Mouse (Mus musculus) retina, embryonic 14.5 days (tissue): Measurements from ENCODE around the gene Shroom1.
"Not testable (repeated sequence)": the region's sequence is repeated elsewhere in the genome, so short reads cannot be mapped to it uniquely, and the experiment has no call there.

ENCODE experiments used
- DNase-seq: peaks from one replicate; pipeline ENCODE4 v3.0.0-alpha.2; 2015; ENCODE audit warnings: low spot score

Gene Shroom1

DNA sequence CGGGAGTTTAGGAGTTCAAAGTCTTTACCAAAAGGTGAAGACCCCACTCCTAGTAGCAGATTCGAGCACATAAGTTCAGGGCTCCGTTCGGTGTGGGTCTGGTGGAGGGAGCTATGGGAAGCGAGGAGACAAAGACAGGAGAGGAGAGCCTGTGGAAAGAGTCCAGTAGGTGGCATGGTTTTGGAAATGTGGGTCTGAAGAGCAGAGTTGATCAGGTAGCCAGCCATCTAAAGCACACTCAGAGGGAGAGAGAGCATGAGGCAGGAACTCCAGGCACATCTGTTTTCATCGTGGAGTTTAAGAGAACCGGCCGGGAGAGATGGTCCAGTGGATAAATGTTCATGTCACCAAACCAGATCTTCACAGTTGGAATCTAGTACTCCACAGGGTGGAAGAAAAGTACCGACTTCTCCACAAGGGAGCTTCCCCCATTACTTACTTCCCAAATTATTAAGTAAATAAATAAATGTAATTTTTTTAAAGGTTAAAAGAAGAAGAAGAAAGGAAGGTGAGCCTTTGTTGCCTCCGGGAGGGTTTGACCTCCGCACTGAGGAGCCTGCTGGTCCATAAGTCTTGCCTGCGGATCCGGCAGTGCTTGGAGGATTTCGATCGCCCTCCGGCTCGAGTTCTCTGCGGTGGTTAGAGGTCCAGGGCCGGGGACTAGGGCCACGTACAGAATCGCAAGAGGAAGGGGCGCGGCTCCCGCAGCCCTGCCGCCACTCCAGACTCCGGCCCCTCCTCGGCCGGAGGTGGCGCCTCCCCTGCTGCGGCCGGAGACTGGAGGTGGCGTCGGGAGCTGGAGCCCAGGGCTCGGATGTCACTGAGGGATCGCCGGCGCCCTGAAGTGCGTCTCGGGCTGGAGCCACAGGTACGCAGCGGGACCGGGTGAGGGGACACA is at the start of gene Shroom1, which contains the start of gene Gm10447:
TSS of gene Shroom1 (plus strand) at position 732 of the 898 bp plus-strand sequence.
TSS of gene Gm10447 (minus strand) at position 637 of the 898 bp plus-strand sequence.
- peak; percentile 67 for DNase-seq

DNA sequence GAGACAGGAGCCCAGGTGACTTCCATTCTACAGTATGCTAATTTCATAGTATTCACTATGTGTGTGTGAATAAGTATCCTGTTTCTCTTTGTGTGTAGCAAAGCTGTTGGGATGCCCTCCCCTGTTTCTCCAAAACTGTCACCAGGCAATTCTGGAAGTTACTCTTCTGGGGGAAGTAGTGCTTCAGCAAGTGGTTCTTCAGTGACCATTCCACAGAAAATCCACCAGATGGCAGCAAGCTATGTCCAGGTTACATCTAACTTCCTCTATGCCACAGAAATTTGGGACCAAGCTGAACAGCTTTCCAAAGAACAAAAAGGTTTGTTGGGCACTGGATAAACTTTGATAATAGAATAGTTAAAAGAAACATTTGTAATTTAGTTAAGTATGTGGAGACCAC is 45.3 kb upstream of the Shroom1 start:
- DNase-seq = peak; percentile 67

DNA sequence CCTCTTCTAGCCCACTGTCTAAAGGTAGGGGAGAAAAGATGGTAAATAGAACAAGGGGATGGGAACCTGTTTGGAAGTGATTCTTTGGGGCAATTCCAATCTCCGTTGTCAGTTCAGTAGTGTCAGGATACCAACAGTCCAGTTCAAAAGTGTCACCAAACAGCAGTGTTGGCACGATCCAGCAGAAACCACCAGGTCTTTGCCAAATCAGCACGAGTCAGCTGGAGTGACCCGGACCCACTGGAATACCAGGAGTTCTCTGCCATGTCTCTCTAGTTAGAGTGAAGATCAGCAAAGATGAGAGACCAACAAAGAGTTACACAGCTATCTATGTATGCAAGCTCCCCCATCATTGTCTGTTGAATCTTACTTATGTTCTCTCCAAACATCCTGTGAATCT is 43.1 kb upstream of the Shroom1 start:
- no peak for DNase-seq

DNA sequence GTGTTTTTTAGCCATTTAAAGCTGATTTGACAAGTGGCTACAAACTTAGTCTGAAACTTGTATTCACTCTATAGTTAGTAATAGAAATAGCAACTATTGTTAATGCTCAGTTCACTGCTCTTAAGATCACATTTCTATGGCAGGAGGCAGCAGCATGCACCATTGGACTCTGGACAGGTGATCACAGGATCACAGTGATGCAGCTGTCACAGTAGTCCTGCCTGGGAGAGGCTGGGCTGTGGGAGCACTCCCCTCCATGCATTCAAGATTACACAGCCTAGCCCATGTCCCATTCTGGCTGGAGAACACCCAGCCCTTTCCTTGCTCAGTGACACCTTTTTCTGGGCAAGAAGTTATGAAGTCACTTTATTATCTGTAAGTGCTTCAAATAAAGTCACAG is 39.0 kb upstream of the Shroom1 start:
- DNase-seq = no peak

DNA sequence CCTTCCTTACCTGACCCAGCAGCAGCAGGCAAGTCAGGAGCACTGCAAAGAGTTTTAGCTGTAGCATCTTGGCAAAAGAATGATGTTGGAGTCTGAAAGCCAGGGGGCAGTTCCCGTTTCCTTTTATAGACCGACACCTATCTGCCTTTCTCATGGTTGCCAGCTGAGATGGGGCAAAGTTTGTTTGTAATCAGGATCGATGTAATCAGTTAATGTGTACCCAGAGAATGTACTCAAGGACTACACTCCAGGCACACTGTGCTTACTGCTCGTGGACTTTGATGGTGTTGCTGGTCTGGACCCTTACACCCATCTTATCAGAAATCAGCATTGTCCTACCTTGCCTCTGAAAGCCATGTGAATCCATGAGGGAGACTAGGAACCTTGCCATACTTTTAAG is 34.0 kb upstream of the Shroom1 start, which contains the start of gene Leap2:
TSS of gene Leap2 (minus strand) at position 135 of the 400 bp plus-strand sequence.
- no peak for DNase-seq

DNA sequence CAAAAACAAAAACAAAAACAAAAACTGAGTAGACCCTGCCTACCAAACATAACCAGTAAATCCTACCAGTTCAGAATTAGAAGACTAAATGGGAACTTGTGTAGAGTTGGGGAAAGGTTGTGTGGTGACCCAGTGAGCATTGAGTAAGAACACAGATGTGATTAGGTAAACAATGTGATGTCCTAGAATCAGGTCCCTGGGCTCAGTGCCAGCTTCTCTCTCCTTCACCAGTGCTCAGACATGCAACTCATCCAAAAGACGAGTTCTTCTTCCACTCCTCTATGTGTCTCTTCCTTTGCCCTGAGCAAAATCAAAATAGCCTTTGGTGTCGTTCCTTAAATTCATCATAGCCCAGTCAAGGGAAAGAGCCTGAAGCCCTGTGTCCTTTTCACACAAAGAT is 32.2 kb upstream of the Shroom1 start:
- DNase-seq = no peak

DNA sequence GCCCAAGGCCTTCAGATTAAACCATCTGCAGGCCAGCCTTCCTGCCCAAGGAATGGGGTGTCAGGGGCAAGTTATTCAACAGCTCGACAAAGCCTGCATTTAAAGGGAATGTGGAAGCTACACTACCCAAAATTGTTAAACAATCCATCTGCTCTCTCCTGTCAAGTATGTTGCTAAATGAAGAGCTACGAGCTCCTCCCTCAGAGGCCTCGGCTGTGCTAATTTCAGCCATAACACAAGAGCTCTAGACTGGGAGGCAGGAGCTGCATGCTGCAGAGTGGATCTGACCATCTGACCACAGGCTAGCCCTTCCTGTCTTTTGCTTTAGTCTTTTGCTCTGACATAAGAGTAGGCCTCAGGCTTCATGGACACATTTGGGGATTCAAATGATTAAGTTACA is 31.8 kb upstream of the Shroom1 start:
- no peak for DNase-seq

DNA sequence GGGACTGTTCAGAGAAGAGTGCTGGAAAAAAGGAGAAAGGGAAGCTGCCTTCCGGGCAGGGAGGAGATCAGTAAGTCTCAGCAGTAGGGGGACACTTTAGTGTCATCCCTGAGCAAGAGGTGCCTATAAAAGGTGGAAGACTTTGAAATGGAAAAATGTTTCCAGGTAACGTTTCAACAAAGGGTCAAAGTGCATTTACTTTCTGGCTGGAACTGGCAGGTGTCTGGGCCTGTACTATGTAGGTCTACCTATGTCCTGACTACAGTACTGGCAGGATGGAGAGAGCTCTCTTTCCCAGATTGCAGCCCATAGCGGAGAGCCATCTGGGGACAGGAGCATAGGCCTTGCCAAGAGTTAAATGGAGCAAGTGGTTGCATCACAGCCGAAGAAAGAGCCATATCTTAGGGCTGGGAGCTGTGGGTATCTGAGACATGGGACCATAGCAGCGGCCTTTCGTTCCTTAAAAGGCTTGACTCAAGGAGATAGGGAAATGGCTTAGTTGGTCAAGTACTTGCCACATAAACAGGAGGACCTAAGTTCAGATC is 31.2 kb upstream of the Shroom1 start:
- DNase-seq = no peak

DNA sequence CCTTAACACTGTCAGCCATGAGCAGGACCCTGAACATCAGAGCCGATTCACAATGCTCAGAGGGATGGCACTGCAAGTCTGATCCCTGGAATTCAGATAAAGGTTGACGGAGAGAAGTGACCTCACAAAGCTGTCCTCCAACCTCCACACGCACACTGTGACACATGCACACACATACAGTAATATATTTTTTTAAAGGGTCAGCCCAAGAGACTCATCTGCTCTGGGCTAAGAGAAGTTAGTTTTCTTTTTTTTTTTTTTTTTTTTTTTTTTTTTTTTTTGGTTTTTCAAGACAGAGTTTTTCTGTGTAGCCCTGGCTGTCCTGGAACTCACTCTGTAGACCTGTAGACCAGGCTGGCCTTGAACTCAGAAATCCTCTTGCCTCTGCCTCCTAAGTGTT is 30.1 kb upstream of the Shroom1 start:
- DNase-seq = not testable (repeated sequence)

DNA sequence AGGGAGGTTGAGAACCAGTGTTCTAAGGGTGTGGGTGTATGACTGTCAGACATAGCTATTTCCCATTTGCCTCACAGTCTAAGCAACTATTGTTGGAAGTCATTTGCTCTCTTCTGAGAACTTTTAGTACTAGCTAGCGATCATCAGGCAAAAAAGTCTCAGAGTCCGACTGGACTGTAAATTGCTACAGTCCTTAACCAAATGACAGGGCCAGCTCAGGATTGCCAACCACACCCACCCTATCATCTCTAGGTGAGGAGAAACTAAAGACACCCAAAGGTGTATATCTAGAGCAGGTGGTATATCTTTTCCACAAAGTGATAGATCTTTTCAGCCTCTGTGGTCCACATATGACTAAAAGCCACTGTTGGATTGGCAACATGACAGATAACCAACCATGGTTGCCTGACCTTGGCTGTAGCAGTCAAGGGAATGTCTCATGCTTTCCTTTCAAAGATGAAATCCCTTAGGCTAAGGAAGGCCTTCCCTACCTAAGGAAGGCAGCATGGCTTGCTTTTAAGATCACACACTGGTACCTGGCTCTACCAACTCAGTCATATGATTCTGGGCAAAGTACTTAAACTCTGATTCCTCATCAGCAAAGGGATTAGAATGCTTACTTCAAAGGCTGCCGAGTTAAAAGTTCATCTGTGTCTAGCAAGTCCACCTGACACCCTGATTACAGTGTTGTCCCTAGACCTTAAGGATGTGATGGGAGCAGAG is 28.9 kb upstream of the Shroom1 start:
- DNase-seq = no peak

DNA sequence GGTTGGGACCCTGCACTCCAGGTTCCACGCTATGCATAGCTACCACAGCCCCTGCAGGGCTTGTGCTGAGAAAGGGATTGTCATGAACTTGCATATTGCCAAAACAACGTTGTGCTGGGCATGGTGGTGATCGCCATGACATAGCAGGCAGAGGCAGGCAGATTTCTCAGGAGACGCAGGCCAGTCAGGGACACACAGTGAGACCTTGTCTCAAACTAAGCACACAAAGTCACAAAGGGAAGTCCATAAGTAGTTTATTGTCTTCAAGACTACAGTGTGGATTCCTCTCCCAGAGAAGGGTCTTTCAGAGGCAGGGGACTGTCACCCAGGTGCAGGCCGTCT is 28.3 kb upstream of the Shroom1 start:
- DNase-seq = no peak

DNA sequence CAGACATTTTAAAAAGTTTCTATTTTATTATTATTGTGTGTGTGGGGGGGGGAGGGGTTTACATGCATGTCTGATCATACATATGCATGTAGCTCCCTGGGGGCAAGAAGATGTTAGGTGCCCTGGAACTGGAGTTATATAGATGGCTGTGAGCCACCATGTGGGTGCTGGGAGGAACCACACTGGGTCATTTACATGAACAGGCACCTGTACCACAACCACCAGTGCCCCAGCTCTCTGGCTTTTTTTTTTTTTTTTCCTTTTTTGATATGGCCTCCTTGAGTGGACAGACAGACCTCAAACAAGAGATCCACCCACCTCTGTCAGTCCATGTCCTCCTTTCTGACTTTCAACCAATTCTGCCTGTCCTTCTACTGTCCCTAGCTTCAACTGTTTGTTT is 27.8 kb upstream of the Shroom1 start:
- DNase-seq = no peak

DNA sequence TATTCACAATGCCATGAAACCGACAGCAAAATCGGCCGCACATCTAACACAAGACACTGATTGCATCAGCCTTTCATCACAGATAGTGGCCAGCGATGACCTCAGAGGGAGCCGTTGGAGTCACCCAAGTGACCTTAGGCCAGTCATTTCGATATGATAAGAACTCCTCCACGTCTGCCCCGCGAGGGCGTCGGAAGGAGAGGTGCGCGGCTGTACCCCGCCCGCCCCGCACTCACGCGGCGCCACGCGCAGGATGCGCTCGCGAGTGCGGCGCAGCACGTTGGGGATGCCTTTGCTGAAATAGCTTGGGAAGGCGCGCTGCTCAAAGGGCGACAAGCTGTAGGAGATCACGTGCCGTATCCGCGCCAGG is 26.7 kb upstream of the Shroom1 start:
- no peak for DNase-seq

DNA sequence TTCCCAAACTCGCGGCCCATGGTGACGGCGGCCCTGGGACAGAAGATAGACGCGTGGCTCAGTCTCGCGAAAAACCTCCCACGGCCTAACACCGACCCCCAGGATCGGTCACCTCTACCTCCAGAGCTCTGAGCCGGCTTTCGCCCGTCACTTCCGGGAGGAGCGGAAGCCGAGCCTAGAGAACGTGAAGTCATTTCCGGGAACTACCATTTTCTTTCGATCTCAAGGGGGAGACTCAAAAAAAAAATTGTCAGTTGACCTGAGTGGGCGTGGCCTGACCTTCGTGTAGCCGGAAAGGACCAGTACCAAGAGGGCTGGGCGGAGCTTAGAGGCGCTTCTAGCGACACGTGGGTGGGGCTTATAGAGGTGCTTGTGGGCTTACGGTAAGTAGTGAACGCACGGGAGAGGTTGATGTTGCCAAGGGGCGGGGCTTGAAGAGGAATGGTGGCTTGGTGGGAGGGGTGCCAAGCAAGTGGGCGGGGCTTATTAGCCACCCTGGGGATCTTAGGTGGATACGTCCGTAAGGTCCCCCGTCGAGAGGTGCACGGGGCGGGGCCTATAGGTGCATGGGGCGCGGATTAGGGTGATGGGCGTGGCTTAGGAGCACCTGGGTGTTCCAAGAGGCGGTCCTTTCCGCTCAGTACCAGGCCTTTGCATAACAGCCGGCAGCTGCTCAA is 26.2 kb upstream of the Shroom1 start, which contains the start of the genes Uqcrq and Gdf9:
TSS of gene Uqcrq (minus strand) at position 162 of the 677 bp plus-strand sequence.
TSS of gene Gdf9 (plus strand) at position 354 of the 677 bp plus-strand sequence.
- DNase-seq = peak; percentile 100

DNA sequence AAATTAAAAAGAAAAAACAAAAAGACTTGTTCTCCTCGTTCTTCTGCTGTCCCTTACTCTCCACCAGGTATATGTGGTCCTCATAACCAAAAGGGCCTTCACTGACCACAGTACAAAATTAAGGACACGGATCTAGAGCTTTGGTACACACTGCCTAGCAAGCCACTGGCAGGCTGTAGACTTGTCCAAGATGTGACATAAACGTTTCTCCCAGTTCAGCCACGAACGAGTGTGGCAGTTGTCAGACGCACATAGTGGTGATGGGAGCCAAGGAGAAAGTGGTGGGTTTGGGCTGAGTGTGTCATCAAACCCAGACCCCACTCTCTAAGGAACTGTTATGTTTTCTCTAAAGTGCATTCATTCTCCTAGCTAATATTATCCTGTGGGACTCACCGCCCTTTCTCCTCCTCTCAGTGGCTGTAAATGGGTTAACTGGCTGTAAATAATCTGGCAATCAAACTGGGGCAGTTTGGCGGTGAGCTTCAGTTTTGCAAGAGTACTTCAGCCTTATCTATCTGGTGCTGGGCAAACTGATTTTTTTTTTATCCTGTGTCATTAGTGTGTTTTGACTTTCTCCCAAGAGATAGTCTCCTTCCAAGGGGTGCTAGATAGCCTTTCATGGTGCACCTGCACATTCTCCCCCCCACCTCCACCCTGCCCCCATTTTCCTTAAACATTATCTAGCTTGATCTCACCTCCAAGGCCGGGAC is 25.5 kb upstream of the Shroom1 start:
- DNase-seq = no peak

DNA sequence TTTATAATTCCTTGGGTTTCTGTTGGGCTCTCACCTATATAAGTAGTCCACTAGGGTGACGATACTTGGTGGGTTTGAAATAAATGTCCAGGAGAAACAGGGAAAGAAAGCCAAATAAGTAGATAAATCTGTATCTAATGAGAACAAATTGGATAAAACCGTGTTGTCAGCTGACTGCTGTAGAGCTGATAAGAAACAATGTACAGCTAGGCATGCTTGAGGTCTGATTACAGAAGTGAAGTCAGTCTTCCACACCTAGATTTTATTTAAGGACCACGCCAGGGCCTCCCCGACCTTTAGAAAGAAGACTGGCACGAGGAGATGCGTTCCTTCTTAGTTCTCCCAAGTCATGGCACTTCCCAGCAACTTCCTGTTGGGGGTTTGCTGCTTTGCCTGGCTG is 23.9 kb upstream of the Shroom1 start:
- DNase-seq = no peak

DNA sequence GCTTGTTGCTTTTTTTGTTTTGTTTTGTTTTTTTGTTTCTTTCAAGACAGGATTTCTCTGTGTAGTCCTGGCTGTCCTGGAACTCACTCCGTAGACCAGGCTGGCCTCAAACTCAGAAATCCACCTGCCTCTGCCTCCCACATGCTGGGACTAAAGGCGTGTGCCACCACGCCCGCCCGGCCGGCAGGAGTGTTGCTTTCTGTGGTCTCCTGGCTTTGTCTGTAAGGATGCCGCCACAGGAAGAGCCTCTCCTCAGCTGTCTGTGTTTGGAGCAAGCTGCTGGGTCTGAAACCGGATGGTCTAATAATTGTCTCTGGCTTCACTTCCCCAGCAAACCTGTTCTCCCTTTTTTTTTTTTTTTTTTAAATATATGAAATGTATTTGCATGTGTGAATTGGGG is 21.5 kb upstream of the Shroom1 start:
- no peak for DNase-seq

DNA sequence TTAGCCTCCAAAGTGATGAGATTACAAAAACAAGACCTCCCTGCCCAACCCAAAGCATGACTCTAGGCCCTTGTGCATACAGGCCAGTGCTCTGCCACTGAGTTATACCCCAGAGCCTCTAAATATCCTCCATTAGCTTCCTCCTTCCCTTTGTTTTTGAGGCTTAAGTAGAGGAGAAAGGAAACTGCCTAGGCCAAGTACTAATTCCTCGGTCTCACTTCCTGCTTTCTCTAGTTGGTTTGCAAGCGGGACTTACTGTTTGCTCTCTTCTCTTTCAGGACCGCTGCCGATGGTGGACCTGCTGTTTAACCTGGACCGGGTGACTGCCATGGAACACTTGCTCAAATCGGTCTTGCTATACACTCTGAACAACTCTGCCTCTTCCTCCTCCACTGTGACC is 20.7 kb upstream of the Shroom1 start:
- no peak for DNase-seq

DNA sequence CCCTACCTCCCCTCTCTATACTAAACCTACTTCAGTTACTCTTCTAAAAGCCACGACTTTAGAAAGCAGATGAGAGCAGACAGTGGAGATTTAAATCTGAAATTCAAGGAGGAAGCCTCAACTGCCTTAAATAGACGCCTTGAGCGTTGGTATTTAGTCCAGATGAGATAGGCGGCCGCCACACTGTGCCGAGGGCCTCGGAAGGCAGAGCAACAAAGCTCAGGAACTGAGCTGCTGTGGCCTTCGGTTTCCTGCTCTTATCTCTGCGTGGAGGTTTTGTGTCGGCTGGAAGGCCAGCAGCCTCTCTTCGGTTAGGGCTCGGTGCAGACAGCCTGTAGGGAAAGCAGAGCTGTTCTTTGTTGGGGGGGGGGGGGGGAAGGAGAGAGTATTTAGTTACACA is 15.1 kb upstream of the Shroom1 start:
- no peak for DNase-seq

DNA sequence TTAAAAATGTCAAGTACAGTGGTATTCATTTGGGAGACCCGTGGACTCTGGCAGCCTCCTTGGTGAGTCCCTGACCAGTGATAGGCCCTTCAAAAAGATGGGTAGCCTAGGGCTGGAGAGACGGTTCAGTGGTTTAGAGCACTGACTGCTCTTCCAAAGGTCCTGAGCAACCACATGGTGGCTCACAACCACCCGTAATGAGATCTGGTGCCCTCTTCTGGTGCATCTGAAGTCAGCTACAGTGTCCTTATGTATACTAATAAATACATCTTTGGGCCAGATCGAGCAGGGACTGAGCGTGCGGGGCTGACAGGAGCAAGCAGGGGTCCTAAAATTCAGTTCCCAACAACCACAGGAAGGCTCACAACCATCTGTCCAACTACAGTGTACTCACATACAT is 13.1 kb upstream of the Shroom1 start:
- no peak for DNase-seq

DNA sequence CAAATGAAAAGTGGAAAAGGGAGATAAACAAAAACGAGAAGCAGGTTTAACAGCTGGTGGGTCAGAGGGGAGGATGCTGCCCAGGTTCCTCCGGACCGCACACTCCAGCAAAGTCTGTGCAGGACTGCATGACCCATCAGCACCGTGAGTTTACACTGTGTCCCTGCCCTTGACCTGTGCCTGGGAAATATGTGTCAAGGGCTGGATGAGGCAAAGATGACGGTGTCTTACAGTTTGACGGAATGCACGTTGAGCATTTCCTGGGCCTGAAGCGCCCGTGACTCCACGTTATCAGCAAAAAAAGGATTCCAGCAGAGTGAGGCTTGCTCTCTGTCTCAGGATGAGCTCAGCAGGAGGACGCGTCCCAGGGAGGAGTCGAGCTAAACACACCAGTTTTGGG is 11.4 kb upstream of the Shroom1 start:
- DNase-seq = no peak

DNA sequence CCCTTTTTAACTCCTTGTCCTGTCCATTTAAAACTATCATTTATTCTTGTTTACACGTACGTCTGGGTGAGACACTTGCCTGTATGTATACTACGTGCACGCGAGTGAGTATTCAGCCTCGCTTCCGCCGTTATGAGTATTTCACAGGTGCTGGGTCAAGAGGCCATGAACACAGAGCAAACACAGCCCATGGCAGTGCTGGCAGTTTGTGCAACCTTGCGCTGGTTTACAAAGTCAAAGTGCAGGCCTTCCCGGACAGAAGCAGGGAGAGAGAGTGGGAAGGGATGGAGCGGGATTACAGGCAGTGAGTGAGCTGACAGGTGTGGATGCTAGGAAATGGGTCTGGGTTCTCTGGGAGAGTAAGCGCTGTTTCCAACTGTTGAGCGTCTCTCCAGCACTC is 10.8 kb upstream of the Shroom1 start:
- no peak for DNase-seq
